Mouse (Mus musculus): Measurements from ENCODE around the gene Stx8. TPM values are rescaled to one million over a fixed set of nuclear protein-coding genes. Genes with fewer than 3 reads are reported as not detected.

Stx8 gene
- polyA plus RNA-seq, 1 experiment from 2014 or later: 43.7 TPM

GRCm38 (mm10) chr11:68083562-68083961, 117.6 kb downstream of the Stx8 start:
- peaks cover 8% of the 10 kb centered on the region for H3K4me1 ChIP-seq
- no peak for DNase-seq (ENCODE audit: low spot score)
- no peaks in the 10 kb centered on the region for H3K9me3 ChIP-seq (replicated peaks)
- H3K27me3 ChIP-seq (ENCODE audit: low read depth, poor library complexity, severe bottlenecking): no peaks in the 10 kb centered on the region
- H3K27ac ChIP-seq: no peak overlapping the region
- WGBS: 91% methylated on average over 6 of the region's 6 CpGs
- no peaks in the 10 kb centered on the region for H3K36me3 ChIP-seq
- H3K4me3 ChIP-seq: no peak overlapping the region

GRCm38 (mm10) chr11:68086221-68086620, 120.2 kb downstream of the Stx8 start:
- peak overlapping the region; percentile 42; the same call in 1 of the 2 replicates for H3K27ac ChIP-seq
- WGBS: 75% methylated on average over 9 of the region's 9 CpGs
- H3K4me1 ChIP-seq: peaks cover 19% of the 10 kb centered on the region
- no peaks in the 10 kb centered on the region for H3K36me3 ChIP-seq
- no peaks in the 10 kb centered on the region for H3K27me3 ChIP-seq (ENCODE audit: low read depth, poor library complexity, severe bottlenecking)
- H3K9me3 ChIP-seq (replicated peaks): no peaks in the 10 kb centered on the region
- H3K4me3 ChIP-seq: no peak overlapping the region
- no peak for DNase-seq (ENCODE audit: low spot score)

GRCm38 (mm10) chr11:68089426-68089825, 123.4 kb downstream of the Stx8 start:
- Histone ChIP-seq H3K4me1 (peaks cover 19% of the 10 kb centered on the region), H3K4me3 (no peak overlapping the region), H3K27ac (peak overlapping the region; percentile 73; the same call in 1 of the 2 replicates), H3K36me3 (no peaks in the 10 kb centered on the region), H3K27me3 (ENCODE audit: low read depth, poor library complexity, severe bottlenecking) (no peaks in the 10 kb centered on the region), H3K9me3 (replicated peaks) (no peaks in the 10 kb centered on the region)
- 83% methylated on average over 9 of the region's 9 CpGs for WGBS
- no peak for DNase-seq (ENCODE audit: low spot score)

- H3K27ac ChIP-seq: peak overlapping the region; percentile 73; the same call in 1 of the 2 replicates
These were observed 124.0 kb downstream of the Stx8 start for GRCm38 (mm10) chr11:68089885-68090592.

GRCm38 (mm10) chr11:68091975-68092759, 126.2 kb downstream of the Stx8 start:
- Histone ChIP-seq H3K27ac (no peak overlapping the region), H3K27me3 (ENCODE audit: low read depth, poor library complexity, severe bottlenecking) (no peaks in the 10 kb centered on the region), H3K9me3 (replicated peaks) (no peaks in the 10 kb centered on the region), H3K4me1 (peaks cover 14% of the 10 kb centered on the region), H3K4me3 (no peak overlapping the region), H3K36me3 (no peaks in the 10 kb centered on the region)
- 73% methylated on average over 3 of the region's 3 CpGs for WGBS
- DNase-seq (ENCODE audit: low spot score): no peak

More at GRCm38 (mm10) chr11:68089885-68090592, 124.0 kb downstream of the Stx8 start:
- Histone ChIP-seq H3K4me3 (no peak overlapping the region), H3K36me3 (no peaks in the 10 kb centered on the region), H3K27me3 (ENCODE audit: low read depth, poor library complexity, severe bottlenecking) (no peaks in the 10 kb centered on the region), H3K4me1 (peaks cover 19% of the 10 kb centered on the region), H3K9me3 (replicated peaks) (no peaks in the 10 kb centered on the region)
- WGBS: 48% methylated on average over 13 of the region's 13 CpGs
- peak; percentile 35 for DNase-seq (ENCODE audit: low spot score)

GRCm38 (mm10) chr11:68101598-68101997, 135.6 kb downstream of the Stx8 start:
- Histone ChIP-seq H3K36me3 (no peaks in the 10 kb centered on the region), H3K4me3 (no peak overlapping the region), H3K27me3 (ENCODE audit: low read depth, poor library complexity, severe bottlenecking) (no peaks in the 10 kb centered on the region), H3K9me3 (replicated peaks) (no peaks in the 10 kb centered on the region), H3K27ac (no peak overlapping the region), H3K4me1 (no peaks in the 10 kb centered on the region)
- no peak for DNase-seq (ENCODE audit: low spot score)
- WGBS: 89% methylated on average over 1 of the region's 1 CpGs

GRCm38 (mm10) chr11:68103480-68103879, 137.5 kb downstream of the Stx8 start:
- 85% methylated on average over 4 of the region's 4 CpGs for WGBS
- DNase-seq (ENCODE audit: low spot score): no peak
- Histone ChIP-seq H3K9me3 (replicated peaks) (no peaks in the 10 kb centered on the region), H3K36me3 (no peaks in the 10 kb centered on the region), H3K4me1 (no peaks in the 10 kb centered on the region), H3K4me3 (no peak overlapping the region), H3K27me3 (ENCODE audit: low read depth, poor library complexity, severe bottlenecking) (no peaks in the 10 kb centered on the region), H3K27ac (no peak overlapping the region)

GRCm38 (mm10) chr11:68106053-68106452, 140.1 kb downstream of the Stx8 start:
- no peaks in the 10 kb centered on the region for H3K36me3 ChIP-seq
- H3K4me3 ChIP-seq: no peak overlapping the region
- DNase-seq (ENCODE audit: low spot score): no peak
- no peak overlapping the region for H3K27ac ChIP-seq
- H3K9me3 ChIP-seq (replicated peaks): no peaks in the 10 kb centered on the region
- 93% methylated on average over 3 of the region's 3 CpGs for WGBS
- H3K27me3 ChIP-seq (ENCODE audit: low read depth, poor library complexity, severe bottlenecking): no peaks in the 10 kb centered on the region
- H3K4me1 ChIP-seq: no peaks in the 10 kb centered on the region

- Histone ChIP-seq H3K4me3 (no peak overlapping the region), H3K27me3 (ENCODE audit: low read depth, poor library complexity, severe bottlenecking) (no peaks in the 10 kb centered on the region), H3K4me1 (peaks cover 8% of the 10 kb centered on the region; the same call in 1 of the 2 replicates), H3K27ac (no peak overlapping the region), H3K36me3 (no peaks in the 10 kb centered on the region), H3K9me3 (replicated peaks) (no peaks in the 10 kb centered on the region)
- WGBS: 46% methylated on average over 11 of the region's 11 CpGs
- no peak for DNase-seq (ENCODE audit: low spot score)
These were observed 147.6 kb downstream of the Stx8 start for GRCm38 (mm10) chr11:68113454-68114100.

- Histone ChIP-seq H3K9me3 (replicated peaks) (no peaks in the 10 kb centered on the region), H3K27ac (no peak overlapping the region), H3K27me3 (ENCODE audit: low read depth, poor library complexity, severe bottlenecking) (no peaks in the 10 kb centered on the region), H3K4me1 (peaks cover 8% of the 10 kb centered on the region; the same call in 1 of the 2 replicates), H3K36me3 (no peaks in the 10 kb centered on the region), H3K4me3 (no peak overlapping the region)
- DNase-seq (ENCODE audit: low spot score): no peak
- WGBS: 35% methylated on average over 6 of the region's 6 CpGs
These were observed 148.2 kb downstream of the Stx8 start for GRCm38 (mm10) chr11:68114202-68114601.

GRCm38 (mm10) chr11:68116157-68116556, 150.2 kb downstream of the Stx8 start:
- Histone ChIP-seq H3K4me3 (no peak overlapping the region), H3K4me1 (peaks cover 17% of the 10 kb centered on the region), H3K27ac (no peak overlapping the region), H3K36me3 (no peaks in the 10 kb centered on the region), H3K9me3 (replicated peaks) (no peaks in the 10 kb centered on the region), H3K27me3 (ENCODE audit: low read depth, poor library complexity, severe bottlenecking) (no peaks in the 10 kb centered on the region)
- WGBS: 49% methylated on average over 4 of the region's 4 CpGs
- no peak for DNase-seq (ENCODE audit: low spot score)

- Histone ChIP-seq H3K4me1 (peaks cover 29% of the 10 kb centered on the region), H3K9me3 (replicated peaks) (no peaks in the 10 kb centered on the region), H3K4me3 (no peak overlapping the region), H3K36me3 (no peaks in the 10 kb centered on the region), H3K27me3 (ENCODE audit: low read depth, poor library complexity, severe bottlenecking) (no peaks in the 10 kb centered on the region), H3K27ac (no peak overlapping the region)
- DNase-seq (ENCODE audit: low spot score): no peak
- 92% methylated on average over 10 of the region's 10 CpGs for WGBS
These were observed 152.1 kb downstream of the Stx8 start for GRCm38 (mm10) chr11:68117878-68118660.

Measured in limb, embryonic 10.5 days (tissue).